Mouse (Mus musculus): Measurements from ENCODE around the gene Fam120a. TPM values are rescaled to one million over a fixed set of nuclear protein-coding genes. Genes with fewer than 3 reads are reported as not detected.

Gene Fam120a
- polyA plus RNA-seq (2012; fragmentation: generic; extraction: Trizol), result 76.9 TPM

DNA sequence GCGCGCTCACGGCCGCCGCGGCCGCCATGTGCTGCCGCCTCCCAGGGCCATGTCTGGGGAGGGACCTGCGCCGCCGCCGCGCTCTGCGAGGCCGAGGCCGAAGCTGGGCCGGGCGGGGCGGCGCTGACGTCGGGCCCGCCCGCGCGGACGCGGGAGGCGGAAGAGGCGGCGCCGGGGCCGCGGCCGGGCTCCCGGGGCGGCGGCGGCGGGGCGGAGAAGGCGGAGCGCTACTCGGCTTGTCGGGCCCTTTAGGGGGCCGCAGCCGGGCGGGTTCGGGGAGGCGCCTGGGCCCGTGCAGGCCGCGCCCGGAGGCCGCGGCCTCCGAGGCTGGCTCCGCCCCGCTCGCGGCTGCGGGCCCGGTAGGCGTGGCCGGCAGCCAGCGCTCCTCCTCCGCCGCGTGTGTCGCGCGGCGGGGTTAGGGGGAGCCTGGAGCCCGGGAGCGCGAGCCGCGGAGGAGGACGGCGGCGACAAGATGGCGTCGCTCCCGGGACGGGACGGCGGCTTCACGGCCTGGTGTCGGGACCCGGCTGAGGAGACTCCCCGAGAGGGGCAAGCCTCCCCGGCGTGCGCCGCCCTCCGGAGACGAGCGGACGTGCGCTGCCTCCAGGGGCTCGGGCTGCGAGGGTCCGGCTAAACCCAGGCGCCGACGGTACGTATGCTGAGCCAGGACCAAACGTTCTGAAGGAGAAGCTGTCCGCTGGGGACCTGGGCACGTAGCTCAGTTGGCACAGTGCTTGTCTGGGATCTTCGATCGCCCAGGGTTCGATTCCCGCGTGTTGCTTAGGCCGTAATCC is at the start of gene Fam120a:
Fam120a (minus strand) TSS at position 62 of the 794 bp plus-strand sequence.
- peaks cover 59% of the 10 kb centered on the region for H3K79me2 ChIP-seq (ENCODE audit: control insufficient read depth, insufficient read depth)
- H3K36me3 ChIP-seq (ENCODE audit: control insufficient read depth, insufficient read depth), result peaks cover 8% of the 10 kb centered on the region
- H3K4me3 ChIP-seq, result peak within 1 kb of the TSS; percentile 97
- H3ac ChIP-seq (ENCODE audit: control insufficient read depth, insufficient read length), result peak within 1 kb of the TSS; percentile 80
- TF ChIP-seq E2F4 (IDR thresholded peaks at IDR 0.05; ENCODE audit: insufficient read depth), result peak; percentile 2
- peak; percentile 92 for TF ChIP-seq POLR2AphosphoS2 (IDR thresholded peaks at IDR 0.05; ENCODE audit: insufficient read length, low read depth)
- no peak for TF ChIP-seq CEBPB (IDR thresholded peaks at IDR 0.05; ENCODE audit: insufficient read depth, poor library complexity, severe bottlenecking)
- peak; percentile 14 for TF ChIP-seq SRF (IDR thresholded peaks at IDR 0.05; ENCODE audit: control insufficient read depth, insufficient read length, low read depth)
- no peak for TF ChIP-seq MYOD1 (IDR thresholded peaks at IDR 0.05; ENCODE audit: control insufficient read depth in 1 of 3, insufficient read length in 2 of 3, low read depth in 2 of 3)
- peak in 1 of 3 experiments; percentile 28 for TF ChIP-seq MYOG (IDR thresholded peaks at IDR 0.05; ENCODE audit: control insufficient read depth in 1 of 3, insufficient read depth in 1 of 3, insufficient read length in 2 of 3, low read depth in 2 of 3)
- peak; percentile 87 for TF ChIP-seq POLR2A (IDR thresholded peaks at IDR 0.05; ENCODE audit: insufficient read length, low read depth)
- TF ChIP-seq REST (IDR thresholded peaks at IDR 0.05; ENCODE audit: insufficient read depth, insufficient read length), result no peak
- TF ChIP-seq TCF12 (IDR thresholded peaks at IDR 0.05; ENCODE audit: insufficient read depth, poor library complexity, severe bottlenecking), result no peak
- TF ChIP-seq TCF3 (IDR thresholded peaks at IDR 0.05; ENCODE audit: insufficient read length, low read depth), result no peak
- no peak for TF ChIP-seq USF1 (IDR thresholded peaks at IDR 0.05; ENCODE audit: low read depth)
- no peak for TF ChIP-seq MAX (IDR thresholded peaks at IDR 0.05; ENCODE audit: low read depth)
- H3K27me3 ChIP-seq (ENCODE audit: control insufficient read depth, insufficient read depth, insufficient read length), result no peaks in the 10 kb centered on the region
- H3K4me2 ChIP-seq (ENCODE audit: low read depth), result peak within 1 kb of the TSS; percentile 91

DNA sequence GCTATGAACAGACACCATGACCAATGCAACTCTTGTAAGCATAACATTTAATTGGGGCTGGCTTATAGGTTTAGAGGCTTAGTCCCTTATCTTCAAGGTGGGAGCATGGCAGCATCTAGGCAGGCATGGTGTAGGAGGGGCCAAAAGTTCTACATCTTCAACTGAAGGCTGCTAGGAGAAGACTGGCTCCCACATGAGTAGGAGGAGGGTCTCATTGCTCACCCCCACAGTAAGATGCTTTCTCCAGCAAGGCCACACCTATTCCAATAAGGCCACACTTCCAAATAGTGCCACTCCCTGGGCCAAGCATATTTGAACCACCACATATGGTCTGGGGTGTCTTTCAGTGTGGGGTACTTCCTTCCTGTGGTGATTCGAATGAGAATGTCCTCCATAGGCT is 49.6 kb upstream of the Fam120a start:
- Histone ChIP-seq H3K79me2 (ENCODE audit: control insufficient read depth, insufficient read depth) (no peaks in the 10 kb centered on the region), H3K4me2 (ENCODE audit: low read depth) (no peak overlapping the region), H3K4me3 (no peak overlapping the region), H3ac (ENCODE audit: control insufficient read depth, insufficient read length) (no peak overlapping the region), H3K36me3 (ENCODE audit: control insufficient read depth, insufficient read depth) (no peaks in the 10 kb centered on the region), H3K27me3 (ENCODE audit: control insufficient read depth, insufficient read depth, insufficient read length) (no peaks in the 10 kb centered on the region)
- TF ChIP-seq MYOD1 (IDR thresholded peaks at IDR 0.05; ENCODE audit: control insufficient read depth in 1 of 3, insufficient read length in 2 of 3, low read depth in 2 of 3) (no peak), MYOG (IDR thresholded peaks at IDR 0.05; ENCODE audit: control insufficient read depth in 1 of 3, insufficient read depth in 1 of 3, insufficient read length in 2 of 3, low read depth in 2 of 3) (no peak)

DNA sequence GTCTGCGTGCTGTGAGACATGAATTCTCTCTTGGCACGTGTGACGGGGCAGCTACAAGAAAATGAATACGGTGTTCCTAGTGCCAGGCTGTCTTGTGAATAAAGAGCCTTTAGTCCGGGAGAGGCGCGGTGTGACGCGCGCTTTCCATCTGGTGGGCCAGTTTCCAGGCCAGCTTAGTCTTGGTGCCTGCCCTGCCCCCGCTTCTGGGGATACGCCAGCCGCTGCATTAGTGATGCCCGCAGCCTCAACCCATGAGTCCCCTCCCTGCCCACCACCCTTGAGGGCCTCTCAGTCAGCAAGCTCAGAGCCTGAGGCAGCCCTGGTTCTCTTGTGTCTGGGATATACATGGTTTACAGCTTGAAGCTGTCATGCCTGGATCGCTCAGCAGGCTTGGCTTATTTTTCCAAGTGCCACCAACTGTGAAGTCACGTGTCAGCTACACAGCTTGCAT is 48.5 kb upstream of the Fam120a start:
- TF ChIP-seq MYOG (IDR thresholded peaks at IDR 0.05; ENCODE audit: control insufficient read depth in 1 of 3, insufficient read depth in 1 of 3, insufficient read length in 2 of 3, low read depth in 2 of 3), result no peak
- Histone ChIP-seq H3ac (ENCODE audit: control insufficient read depth, insufficient read length) (no peak overlapping the region), H3K27me3 (ENCODE audit: control insufficient read depth, insufficient read depth, insufficient read length) (no peaks in the 10 kb centered on the region), H3K79me2 (ENCODE audit: control insufficient read depth, insufficient read depth) (no peaks in the 10 kb centered on the region), H3K4me3 (no peak overlapping the region), H3K36me3 (ENCODE audit: control insufficient read depth, insufficient read depth) (no peaks in the 10 kb centered on the region), H3K4me2 (ENCODE audit: low read depth) (no peak overlapping the region)

DNA sequence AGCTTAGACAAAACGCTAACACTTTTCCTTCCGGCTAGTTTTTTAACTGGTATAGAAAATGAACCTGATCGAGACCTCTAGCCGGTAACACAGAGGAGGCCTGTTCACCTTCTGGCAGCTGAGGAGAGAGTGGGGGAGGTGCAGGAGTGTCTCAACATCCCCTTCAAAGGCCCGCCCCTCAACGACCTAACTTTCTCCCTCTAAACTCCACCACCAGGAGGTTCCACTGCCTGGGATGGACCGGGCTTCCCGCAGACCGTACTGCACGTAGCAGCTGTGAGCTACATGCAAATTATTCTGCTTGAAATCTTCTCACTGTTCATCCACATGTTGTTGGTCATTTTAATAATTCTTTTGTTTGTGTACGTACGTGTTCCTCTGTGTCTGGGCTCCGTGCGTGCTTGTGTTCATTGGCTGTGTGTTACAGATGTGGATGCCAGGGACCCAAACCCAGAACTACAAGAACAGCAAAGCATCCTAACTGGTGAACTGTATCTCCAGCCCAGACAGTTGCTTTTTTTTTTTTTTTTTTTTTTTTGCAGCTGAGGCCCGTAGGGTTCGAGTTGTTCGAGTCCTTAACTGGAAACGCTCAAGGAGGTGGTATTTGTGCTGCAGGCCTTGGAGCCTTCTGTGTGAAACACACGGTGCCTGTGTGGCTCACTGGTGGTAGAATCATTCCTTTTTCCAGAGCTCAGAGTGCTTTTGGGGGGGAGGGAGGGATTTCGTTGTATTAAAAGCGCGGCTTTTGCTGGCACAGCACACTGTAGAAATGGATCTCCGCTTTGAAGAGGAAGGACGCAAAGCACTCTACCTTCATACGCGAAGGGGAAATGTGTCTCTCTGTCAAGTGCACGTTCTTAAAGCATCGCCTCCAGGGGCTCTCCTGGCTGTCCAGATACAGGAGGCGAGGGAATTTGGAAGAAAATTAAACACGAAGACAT is 47.8 kb upstream of the Fam120a start:
- Histone ChIP-seq H3K27me3 (ENCODE audit: control insufficient read depth, insufficient read depth, insufficient read length) (no peaks in the 10 kb centered on the region), H3K36me3 (ENCODE audit: control insufficient read depth, insufficient read depth) (no peaks in the 10 kb centered on the region), H3K4me2 (ENCODE audit: low read depth) (no peak overlapping the region), H3K4me3 (no peak overlapping the region), H3K79me2 (ENCODE audit: control insufficient read depth, insufficient read depth) (no peaks in the 10 kb centered on the region), H3ac (ENCODE audit: control insufficient read depth, insufficient read length) (no peak overlapping the region)
- TF ChIP-seq POLR2A (IDR thresholded peaks at IDR 0.05; ENCODE audit: insufficient read length, low read depth) (no peak), E2F4 (IDR thresholded peaks at IDR 0.05; ENCODE audit: insufficient read depth) (no peak), MYOG (IDR thresholded peaks at IDR 0.05; ENCODE audit: control insufficient read depth in 1 of 3, insufficient read depth in 1 of 3, insufficient read length in 2 of 3, low read depth in 2 of 3) (no peak), USF1 (IDR thresholded peaks at IDR 0.05; ENCODE audit: low read depth) (no peak), POLR2AphosphoS2 (IDR thresholded peaks at IDR 0.05; ENCODE audit: insufficient read length, low read depth) (no peak), MYOD1 (IDR thresholded peaks at IDR 0.05; ENCODE audit: control insufficient read depth in 1 of 3, insufficient read length in 2 of 3, low read depth in 2 of 3) (no peak), CEBPB (IDR thresholded peaks at IDR 0.05; ENCODE audit: insufficient read depth, poor library complexity, severe bottlenecking) (no peak), REST (IDR thresholded peaks at IDR 0.05; ENCODE audit: insufficient read depth, insufficient read length) (no peak), SRF (IDR thresholded peaks at IDR 0.05; ENCODE audit: control insufficient read depth, insufficient read length, low read depth) (no peak), MAX (IDR thresholded peaks at IDR 0.05; ENCODE audit: low read depth) (no peak), TCF3 (IDR thresholded peaks at IDR 0.05; ENCODE audit: insufficient read length, low read depth) (no peak), TCF12 (IDR thresholded peaks at IDR 0.05; ENCODE audit: insufficient read depth, poor library complexity, severe bottlenecking) (no peak)

Measured in myocyte (in vitro differentiated cells).